In the genomic region with DNA sequence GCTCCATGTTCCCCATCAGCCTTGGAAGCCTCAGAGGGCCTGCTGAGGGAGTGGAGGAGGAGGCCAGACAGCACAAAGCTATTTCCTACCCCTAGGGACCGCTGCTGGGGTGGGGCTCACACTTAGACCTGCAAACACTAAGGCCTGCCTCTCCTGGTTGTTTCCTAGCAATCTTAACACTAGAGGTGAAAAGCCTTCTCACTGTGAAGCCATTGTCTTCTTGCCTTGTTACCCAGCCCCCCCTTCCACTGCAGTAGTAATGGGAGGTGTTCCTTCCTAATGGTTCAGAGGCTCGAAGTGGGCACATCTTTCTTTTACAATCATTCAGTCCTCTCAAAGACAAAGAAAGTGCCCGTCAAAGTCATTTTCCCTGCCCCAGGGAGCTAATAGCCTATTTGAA, we compare ENCODE assay signal across 14 mouse cellular contexts. TPM values are rescaled to one million over a fixed set of nuclear protein-coding genes. Genes with fewer than 3 reads are reported as not detected.
A peak's percentile ranks its signal among the peaks of the same experiment; 100 is the strongest.
DNase-seq lines count a peak whose midpoint lies in the region; ATAC-seq lines count a peak whose summit lies in the region.
"Had no signal": no experiment of that assay in that cellular context is flagged by ENCODE, and none has a peak within 500 bp of the region (broad histone marks: within the 10 kb centered on the region; RNA-seq: fewer than 3 reads in every experiment).

No protein-coding gene starts in this region.

- DNase-seq in R1 (ENCODE audit: low read depth, low spot score): peak; percentile 96
- DNase-seq in embryonic facial prominence, embryonic 14.5 days (ENCODE audit: low spot score): no peak
- DNase-seq in hindbrain, embryonic 14.5 days (ENCODE audit: low spot score): peak; percentile 47
- no peak for DNase-seq in urinary bladder, postnatal 25 days (ENCODE audit: low spot score)
- DNase-seq in layer of hippocampus, adult 8-10 months (ENCODE audit: low spot score in 2 of 2): no peak
- no peak for DNase-seq in gastrocnemius, postnatal 25 days
- DNase-seq: lung, postnatal 10 days; thymus, postnatal 36 days had no signal

- no peak overlapping the region for H3K9ac ChIP-seq in embryonic facial prominence, embryonic 14.5 days (ENCODE audit: low read depth, low read length)
- peak overlapping the region; percentile 92 for H3K9ac ChIP-seq in hindbrain, embryonic 14.5 days
- H3K9ac ChIP-seq in neural tube, embryonic 13.5 days: peak overlapping the region; percentile 96
- H3K9ac ChIP-seq: kidney, embryonic 15.5 days; limb, embryonic 15.5 days had no signal

- H3K9me3 ChIP-seq in embryonic facial prominence, embryonic 14.5 days (ENCODE audit: control insufficient read depth, low read length): no peaks in the 10 kb centered on the region
- H3K9me3 ChIP-seq in hindbrain, embryonic 14.5 days (ENCODE audit: control insufficient read depth, low read length): no peaks in the 10 kb centered on the region
- H3K9me3 ChIP-seq in neural tube, embryonic 13.5 days: no peaks in the 10 kb centered on the region
- H3K9me3 ChIP-seq: kidney, embryonic 15.5 days; limb, embryonic 15.5 days had no signal

- peaks cover 49% of the 10 kb centered on the region for H3K27me3 ChIP-seq in embryonic facial prominence, embryonic 14.5 days (replicated peaks; ENCODE audit: control insufficient read depth, insufficient read depth, low read length)
- peaks cover 10% of the 10 kb centered on the region for H3K27me3 ChIP-seq in hindbrain, embryonic 14.5 days (ENCODE audit: control insufficient read depth, insufficient read depth, low read length)
- H3K27me3 ChIP-seq in neural tube, embryonic 13.5 days: peaks cover 32% of the 10 kb centered on the region
- H3K27me3 ChIP-seq: CH12.LX had no signal

- peaks cover 6% of the 10 kb centered on the region; the same call in 1 of the 2 replicates for H3K4me1 ChIP-seq in embryonic facial prominence, embryonic 14.5 days (ENCODE audit: control insufficient read depth, insufficient read depth, low read length)
- H3K4me1 ChIP-seq in hindbrain, embryonic 14.5 days (replicated peaks; ENCODE audit: control insufficient read depth, insufficient read depth, low read length): peaks cover 14% of the 10 kb centered on the region
- H3K4me1 ChIP-seq in neural tube, embryonic 13.5 days (replicated peaks): peaks cover 37% of the 10 kb centered on the region

- H3K36me3 ChIP-seq in embryonic facial prominence, embryonic 14.5 days (ENCODE audit: control insufficient read depth, insufficient read depth, low read length): no peaks in the 10 kb centered on the region
- peaks cover 31% of the 10 kb centered on the region for H3K36me3 ChIP-seq in hindbrain, embryonic 14.5 days (replicated peaks; ENCODE audit: control insufficient read depth, insufficient read depth)
- peaks cover 28% of the 10 kb centered on the region for H3K36me3 ChIP-seq in neural tube, embryonic 13.5 days
- H3K36me3 ChIP-seq: kidney, embryonic 15.5 days; limb, embryonic 15.5 days had no signal

- no peak for ATAC-seq in embryonic facial prominence, embryonic 14.5 days (ENCODE audit: low read depth)
- ATAC-seq in hindbrain, embryonic 14.5 days (ENCODE audit: low FRiP score): no peak
- no peak for ATAC-seq in neural tube, embryonic 13.5 days (ENCODE audit: low read depth)

- peak overlapping the region; percentile 7; the same call in 1 of the 2 replicates for H3K4me2 ChIP-seq in embryonic facial prominence, embryonic 14.5 days (ENCODE audit: low read depth, low read length)
- peak overlapping the region; percentile 83 for H3K4me2 ChIP-seq in hindbrain, embryonic 14.5 days (replicated peaks)
- H3K4me2 ChIP-seq in neural tube, embryonic 13.5 days: peak overlapping the region; percentile 92
- H3K4me2 ChIP-seq: kidney, embryonic 15.5 days; limb, embryonic 15.5 days had no signal

- no peak overlapping the region; the same call in 1 of the 2 replicates for H3K4me3 ChIP-seq in embryonic facial prominence, embryonic 14.5 days (ENCODE audit: low read depth, low read length)
- peak overlapping the region; percentile 89 for H3K4me3 ChIP-seq in hindbrain, embryonic 14.5 days (replicated peaks; ENCODE audit: low read length)
- peak overlapping the region; percentile 87 for H3K4me3 ChIP-seq in neural tube, embryonic 13.5 days
- H3K4me3 ChIP-seq: kidney, embryonic 15.5 days; limb, embryonic 15.5 days had no signal

- H3K27ac ChIP-seq in embryonic facial prominence, embryonic 14.5 days (replicated peaks; ENCODE audit: low read depth, low read length): no peak overlapping the region; the same call in 1 of the 2 replicates
- peak overlapping the region; percentile 97 for H3K27ac ChIP-seq in hindbrain, embryonic 14.5 days
- peak overlapping the region; percentile 97 for H3K27ac ChIP-seq in neural tube, embryonic 13.5 days (replicated peaks)
- H3K27ac ChIP-seq: kidney, embryonic 15.5 days; limb, embryonic 15.5 days had no signal

- WGBS in embryonic facial prominence, embryonic 14.5 days: 8% methylated on average over 3 of the region's 3 CpGs
- 4% methylated on average over 3 of the region's 3 CpGs for WGBS in hindbrain, embryonic 14.5 days
- 0% methylated on average over 3 of the region's 3 CpGs for WGBS in neural tube, embryonic 13.5 days

RNA-seq across cellular contexts. Expression of a gene that starts 2.9 kb away (rescaled TPM):
- 65.6 and 66.3 TPM in 2 replicates for polyA plus RNA-seq in embryonic facial prominence, embryonic 14.5 days (2014; fragmentation: Nextera tagmentation; extraction: Ambion mirVana)
- 84.9 and 93.8 TPM in 2 replicates for polyA plus RNA-seq in hindbrain, embryonic 14.5 days (2014; fragmentation: Nextera tagmentation; extraction: Ambion mirVana)
- 81.7 and 85.0 TPM in 2 replicates for polyA plus RNA-seq in neural tube, embryonic 13.5 days (2015; fragmentation: Nextera tagmentation; extraction: Ambion mirVana)
- 100 to 1,000 TPM in 1 of 4 experiments, 10 to 100 TPM in 3; 72.5 to 101 (median 83.1) TPM for total RNA-seq in layer of hippocampus, adult 8-10 months (2022)
- total RNA-seq in gastrocnemius, postnatal 25 days (2021): 10 to 100 TPM; 17.0 to 23.6 TPM

RNA-seq across cellular contexts. Expression of a gene that starts 3.3 kb away (rescaled TPM):
- 17.6 and 17.9 TPM in 2 replicates for polyA plus RNA-seq in embryonic facial prominence, embryonic 14.5 days (2014; fragmentation: Nextera tagmentation; extraction: Ambion mirVana)
- 608 and 616 TPM in 2 replicates for polyA plus RNA-seq in hindbrain, embryonic 14.5 days (2014; fragmentation: Nextera tagmentation; extraction: Ambion mirVana)
- polyA plus RNA-seq in neural tube, embryonic 13.5 days (2015; fragmentation: Nextera tagmentation; extraction: Ambion mirVana): 680 and 687 TPM in 2 replicates
- 100 to 1,000 TPM; 144 to 177 (median 163) TPM for total RNA-seq in layer of hippocampus, adult 8-10 months (2022)
- not detected for total RNA-seq in gastrocnemius, postnatal 25 days (2021)
- total RNA-seq: CH12.LX; gastrocnemius, adult 8-10 months had no signal
- polyA plus RNA-seq: heart, postnatal 0 days had no signal

RNA-seq across cellular contexts. Expression of a gene that starts 32.9 kb away (rescaled TPM):
- 13.9 and 17.8 TPM in 2 replicates for polyA plus RNA-seq in embryonic facial prominence, embryonic 14.5 days (2014; fragmentation: Nextera tagmentation; extraction: Ambion mirVana)
- 34.3 and 36.7 TPM in 2 replicates for polyA plus RNA-seq in hindbrain, embryonic 14.5 days (2014; fragmentation: Nextera tagmentation; extraction: Ambion mirVana)
- 26.9 and 29.1 TPM in 2 replicates for polyA plus RNA-seq in neural tube, embryonic 13.5 days (2015; fragmentation: Nextera tagmentation; extraction: Ambion mirVana)
- total RNA-seq in layer of hippocampus, adult 8-10 months (2022): 10 to 100 TPM; 17.7 to 27.8 (median 21.1) TPM
- 1 to 10 TPM; 3.4 to 4.1 TPM for total RNA-seq in gastrocnemius, postnatal 25 days (2021)

RNA-seq across cellular contexts. Expression of a gene that starts 49.7 kb away (rescaled TPM):
- polyA plus RNA-seq in embryonic facial prominence, embryonic 14.5 days (2014; fragmentation: Nextera tagmentation; extraction: Ambion mirVana): 6.6 and 7.7 TPM in 2 replicates
- polyA plus RNA-seq in hindbrain, embryonic 14.5 days (2014; fragmentation: Nextera tagmentation; extraction: Ambion mirVana): 8.2 and 9.5 TPM in 2 replicates
- 6.8 and 7.2 TPM in 2 replicates for polyA plus RNA-seq in neural tube, embryonic 13.5 days (2015; fragmentation: Nextera tagmentation; extraction: Ambion mirVana)
- total RNA-seq in layer of hippocampus, adult 8-10 months (2022): 1 to 10 TPM; 5.4 to 6.1 (median 5.7) TPM
- 1 to 10 TPM; 2.3 to 3.1 TPM for total RNA-seq in gastrocnemius, postnatal 25 days (2021)

Comparison
In these comparisons a context has a peak if more than half of its experiments do, and no peak if none do; other contexts are left out.
1. DNase-seq: peak in R1 (single experiment) and hindbrain, embryonic 14.5 days (single experiment); none in embryonic facial prominence, embryonic 14.5 days (single experiment), urinary bladder, postnatal 25 days (single experiment), layer of hippocampus, adult 8-10 months (0 of 2) and gastrocnemius, postnatal 25 days (single experiment).
2. H3K4me2 ChIP-seq: peak in every context shown above with its lines; median percentile 92 in neural tube, embryonic 13.5 days; 83 in hindbrain, embryonic 14.5 days; 7 in embryonic facial prominence, embryonic 14.5 days.
3. RNA of a gene that starts 3.3 kb away (polyA plus RNA-seq): 680 to 687 TPM in neural tube, embryonic 13.5 days and 608 to 616 TPM in hindbrain, embryonic 14.5 days; 17.6 to 17.9 TPM in embryonic facial prominence, embryonic 14.5 days; every median in the first group is over 10 times any median in the second.